Mouse (Mus musculus) mesoderm, embryonic 11.5 days (tissue): ENCODE measurements around the gene Izumo1r.

Experiments
- DNase-seq: peaks from one replicate; pipeline ENCODE4 v3.0.0-alpha.2; 2012; ENCODE audit warnings: low read depth, low spot score

Izumo1r gene

DNA sequence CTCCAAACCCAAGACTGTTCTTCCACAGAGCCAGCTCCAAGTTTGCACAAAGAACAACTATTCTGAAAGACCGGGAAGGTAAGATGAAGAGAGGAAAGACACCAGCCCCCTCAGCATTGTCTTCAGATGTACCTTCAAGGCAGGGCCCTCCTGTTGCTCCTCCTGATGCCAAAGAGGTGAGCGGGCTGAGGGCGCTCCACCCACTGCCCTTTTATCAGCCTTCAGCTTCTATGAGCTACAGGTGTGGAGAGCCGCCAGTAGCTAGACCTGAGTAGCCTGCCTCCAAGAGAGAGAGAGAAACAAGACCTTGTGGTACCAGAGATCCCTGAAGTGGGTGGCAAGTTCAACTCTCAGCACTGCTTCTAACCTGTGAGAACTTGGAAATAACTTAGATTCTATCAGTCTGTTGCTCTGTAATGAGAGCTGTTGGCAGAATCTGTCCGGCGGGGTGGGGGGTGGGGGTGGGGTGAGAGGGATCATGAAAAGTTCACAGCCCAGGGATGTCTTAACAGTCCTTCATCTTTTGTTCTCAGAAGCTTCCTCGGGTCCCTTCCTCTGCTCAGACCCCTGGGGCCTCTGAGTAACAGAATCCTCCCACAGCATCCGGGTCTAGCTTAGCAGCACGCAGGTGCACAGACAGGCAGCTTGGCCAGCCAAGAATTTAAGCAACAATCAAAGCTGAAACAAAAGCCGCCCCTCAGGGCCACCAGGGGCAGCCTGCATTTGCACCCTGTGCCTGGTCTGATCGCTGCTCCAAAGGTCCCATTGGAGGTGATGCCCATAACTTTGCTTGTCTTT, at the start of gene Izumo1r:
TSS of gene Izumo1r (minus strand) at position 369 of the 798 bp plus-strand sequence.
- DNase-seq, result peak; percentile 13

GRCm38 (mm10) chr9:14951072-14951471, 47.3 kb upstream of the Izumo1r start:
- DNase-seq, result no peak

- no peak for DNase-seq
Measured at GRCm38 (mm10) chr9:14948843-14949242, 45.1 kb upstream of the Izumo1r start.

DNA sequence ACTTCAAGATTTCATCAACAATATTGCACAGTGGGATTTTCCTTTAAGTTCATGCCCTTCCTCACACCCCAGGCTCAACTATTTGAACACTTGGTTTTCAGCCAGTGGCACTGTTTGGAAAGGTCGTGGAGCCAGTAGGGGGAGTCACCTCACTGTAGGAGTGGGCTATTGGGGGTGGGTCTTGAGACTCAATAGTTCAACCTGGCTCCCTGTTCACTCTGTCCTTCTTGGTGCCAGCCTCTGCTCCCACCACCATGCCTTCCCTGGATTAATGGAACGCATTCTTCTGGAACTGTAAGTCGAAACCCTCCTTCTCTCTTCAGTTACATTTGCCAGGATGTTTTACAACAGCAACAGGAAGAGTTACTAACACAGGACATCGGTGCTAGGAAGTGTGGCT, 42.9 kb upstream of the Izumo1r start:
- no peak for DNase-seq

GRCm38 (mm10) chr9:14945919-14946318, 42.2 kb upstream of the Izumo1r start:
- no peak for DNase-seq

DNA sequence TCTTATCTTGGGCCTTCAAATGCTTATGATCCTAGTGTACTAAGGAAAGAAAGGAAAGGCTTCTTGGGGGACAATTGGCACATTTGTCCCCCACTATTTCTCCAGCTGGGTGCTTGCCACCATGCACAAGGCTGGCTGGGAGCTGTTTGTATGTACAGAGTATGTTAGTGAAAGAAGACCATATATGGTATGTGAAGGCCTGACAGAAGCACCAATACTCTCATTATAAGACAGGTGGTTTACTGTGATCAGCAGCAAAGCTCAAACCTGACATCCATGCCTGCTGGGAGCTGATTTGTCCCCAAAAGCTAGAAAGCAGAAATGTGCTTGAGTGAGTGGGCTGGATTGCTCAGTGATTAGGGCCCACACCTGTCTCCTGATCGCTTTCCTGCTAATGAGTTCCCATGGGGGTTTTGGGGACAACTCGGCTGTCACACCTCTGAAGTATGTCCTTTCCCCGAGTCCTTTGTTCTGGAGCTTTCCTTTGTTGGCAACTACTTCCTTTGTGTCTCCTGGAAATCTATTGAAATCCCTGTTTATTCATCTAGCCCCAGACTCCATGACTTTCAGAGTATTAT, 38.5 kb upstream of the Izumo1r start:
- no peak for DNase-seq

- DNase-seq, result no peak
Measured at GRCm38 (mm10) chr9:14939610-14940009, 35.9 kb upstream of the Izumo1r start.

DNA sequence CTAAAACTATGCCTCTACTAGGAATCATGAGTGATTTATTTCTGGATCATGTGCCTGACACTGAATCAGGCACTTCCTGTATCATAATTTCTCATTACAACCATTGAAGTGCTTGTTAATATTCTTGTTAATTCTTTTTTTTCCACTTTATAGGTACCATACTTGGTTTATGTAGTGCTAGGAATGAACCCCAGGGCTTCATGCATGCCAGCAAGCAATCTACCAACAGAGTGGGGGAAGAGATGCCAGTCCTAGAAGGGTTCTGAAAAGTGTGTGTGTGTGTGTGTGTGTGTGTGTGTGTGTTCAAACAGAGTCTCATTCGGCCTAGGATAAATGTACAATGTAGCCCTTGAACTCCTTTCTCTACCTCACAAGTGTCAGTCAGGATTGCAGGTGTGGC, 33.6 kb upstream of the Izumo1r start:
- DNase-seq, result no peak

DNA sequence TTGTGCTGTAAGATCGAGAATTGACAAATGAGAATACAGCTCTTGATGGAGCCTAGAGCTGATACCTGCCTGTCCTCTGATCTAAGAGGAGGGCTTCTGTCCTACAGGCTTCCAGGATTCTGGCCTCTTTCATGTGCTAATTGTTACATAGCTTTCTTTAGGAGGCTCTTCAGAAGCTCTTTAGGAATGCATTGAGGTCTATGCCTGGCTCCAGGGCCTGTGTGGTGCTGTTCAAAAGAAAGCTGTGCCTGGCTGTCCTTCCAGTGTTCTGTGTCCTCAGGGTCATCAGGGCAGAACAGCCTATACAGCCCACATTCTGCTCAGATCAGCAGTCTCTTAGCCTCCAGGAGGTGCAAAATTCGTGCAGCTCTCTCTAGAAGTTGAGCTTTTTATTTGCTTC, 31.1 kb upstream of the Izumo1r start:
- DNase-seq, result no peak

DNA sequence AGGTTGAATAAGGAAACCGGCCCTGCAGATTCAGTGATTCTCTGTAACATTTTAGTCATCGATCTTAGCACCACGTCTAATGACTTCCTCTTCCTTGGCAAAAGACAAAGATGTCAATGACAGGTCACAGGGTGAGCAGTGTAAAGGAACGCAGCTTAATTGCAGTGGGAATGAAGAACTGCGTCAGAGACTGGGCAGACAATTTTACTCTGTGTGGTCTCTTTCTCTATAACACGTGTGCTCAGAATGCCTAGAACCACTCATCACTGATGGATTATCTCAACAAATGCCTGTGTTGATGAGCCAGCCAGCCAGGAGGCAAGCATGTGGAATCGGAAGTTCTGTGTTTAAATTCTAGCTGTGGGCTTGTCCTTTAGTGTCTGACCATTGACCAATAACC, 28.2 kb upstream of the Izumo1r start:
- no peak for DNase-seq

DNA sequence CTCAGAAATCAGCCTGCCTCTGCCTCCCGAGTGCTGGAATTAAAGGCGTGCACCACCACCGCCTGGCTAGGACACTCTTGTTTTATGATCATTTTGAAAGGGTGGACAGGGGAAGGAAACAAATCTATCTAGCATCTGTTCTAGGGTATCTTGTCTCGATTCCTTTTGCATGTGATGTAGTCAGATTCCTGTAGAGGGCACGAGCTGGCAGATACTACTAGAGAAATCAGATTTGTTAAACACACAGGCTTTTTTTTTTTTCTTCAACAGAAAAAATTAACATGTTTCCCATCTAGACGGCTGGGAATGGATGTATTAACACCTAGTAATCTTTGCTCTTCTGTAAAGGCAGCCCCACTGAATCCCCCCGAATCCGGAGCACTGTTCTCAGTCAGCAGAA, 27.5 kb upstream of the Izumo1r start:
- no peak for DNase-seq

DNA sequence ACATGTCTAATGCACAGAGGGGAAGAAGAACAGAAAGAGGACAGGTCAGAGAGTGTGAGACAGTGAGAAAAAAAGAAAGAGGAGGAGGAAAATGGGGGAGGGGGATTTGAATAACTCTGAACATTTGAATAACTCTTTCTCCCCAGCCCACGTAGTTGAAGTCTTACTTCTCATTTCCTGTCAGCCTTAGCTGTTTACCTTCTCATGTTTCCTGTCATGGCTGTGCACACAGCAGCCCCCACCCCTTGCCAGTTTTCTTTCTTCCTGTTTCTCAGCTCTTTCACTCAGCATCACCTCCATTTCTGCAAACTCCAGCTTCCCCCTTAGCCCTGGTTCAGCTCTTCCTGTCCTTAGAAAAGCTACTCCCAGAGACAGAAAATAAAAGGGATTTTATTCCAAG, 22.8 kb upstream of the Izumo1r start:
- no peak for DNase-seq

DNA sequence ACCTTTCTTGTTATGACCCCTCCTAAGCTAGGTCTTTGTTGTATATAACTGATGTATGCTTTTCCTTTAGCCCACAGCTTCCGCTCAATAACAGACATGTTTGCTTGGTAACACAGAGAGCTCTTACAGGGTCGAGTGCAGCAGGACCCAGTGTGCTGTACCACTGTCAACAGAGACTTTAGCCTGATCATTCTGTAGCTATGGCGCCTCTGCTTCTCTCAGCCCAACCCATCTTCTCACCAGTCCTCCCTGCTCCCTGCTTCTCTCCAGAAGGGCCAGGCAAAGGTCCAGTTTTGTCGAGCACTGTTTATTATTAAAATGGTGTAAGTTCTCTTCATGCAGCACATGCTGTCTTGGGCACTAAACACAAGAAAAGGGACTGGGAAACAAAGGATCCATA, 19.9 kb upstream of the Izumo1r start:
- no peak for DNase-seq

- no peak for DNase-seq
Measured at GRCm38 (mm10) chr9:14921971-14922560, 18.3 kb upstream of the Izumo1r start.

- no peak for DNase-seq
Measured at GRCm38 (mm10) chr9:14921254-14921653, 17.5 kb upstream of the Izumo1r start.

DNA sequence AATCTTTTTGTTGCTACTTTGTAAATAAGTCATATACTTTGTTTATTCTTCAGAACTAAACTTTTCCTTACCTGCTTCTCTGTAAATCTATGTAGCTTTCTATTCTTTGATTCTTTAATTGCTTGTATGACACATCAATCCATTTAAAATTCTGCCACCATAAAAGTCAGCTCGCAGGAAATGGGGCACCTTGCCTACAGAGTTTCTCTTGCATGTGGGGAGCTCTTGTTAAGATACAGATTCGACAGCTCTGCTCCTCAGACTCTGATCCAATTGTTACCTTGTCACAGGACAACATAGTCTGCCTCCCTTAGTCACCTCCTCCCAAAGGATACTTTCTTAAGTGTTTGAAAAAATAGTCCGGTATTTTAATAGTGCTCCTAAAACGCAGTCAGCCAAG, 16.9 kb upstream of the Izumo1r start:
- no peak for DNase-seq

- no peak for DNase-seq
Measured at GRCm38 (mm10) chr9:14918825-14919668, 15.3 kb upstream of the Izumo1r start.

DNA sequence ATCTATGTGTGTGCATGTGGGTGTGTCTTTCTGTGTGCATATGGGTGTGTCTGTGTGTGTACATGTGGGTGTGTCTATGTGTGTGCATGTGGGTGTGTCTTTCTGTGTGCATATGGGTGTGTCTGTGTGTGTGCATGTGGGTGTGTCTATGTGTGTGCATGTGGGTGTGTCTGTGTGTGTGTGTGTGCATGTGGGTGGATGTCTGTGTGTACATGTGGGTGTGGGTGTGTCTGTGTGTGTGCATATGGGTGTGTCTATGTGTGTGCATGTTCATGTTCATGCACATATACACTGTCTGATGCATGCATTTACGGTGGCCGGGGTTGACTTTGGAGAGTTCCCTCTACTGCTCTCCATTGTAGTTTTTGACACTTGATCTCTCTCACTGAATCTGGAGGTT, 13.9 kb upstream of the Izumo1r start:
- DNase-seq, result no peak

DNA sequence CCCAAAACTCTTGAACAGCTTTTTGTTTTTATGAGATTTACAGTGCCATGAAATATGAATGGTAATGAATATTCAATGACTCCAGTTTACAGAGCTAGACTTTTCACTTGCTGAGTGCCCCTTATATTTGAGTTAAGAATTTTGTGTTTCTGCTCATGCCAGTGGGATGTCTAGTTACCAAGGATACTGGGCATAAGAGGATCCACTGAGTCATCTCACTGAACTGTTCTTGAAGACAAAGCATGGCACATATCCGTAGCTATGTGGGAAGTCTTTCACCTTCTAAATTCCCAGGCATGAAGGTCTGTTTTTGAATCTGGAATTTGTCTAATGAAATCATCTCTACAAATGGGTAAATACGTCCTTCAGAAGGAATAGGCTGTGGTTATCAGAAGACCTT, 8.3 kb upstream of the Izumo1r start:
- DNase-seq, result no peak

GRCm38 (mm10) chr9:14909981-14910380, 6.2 kb upstream of the Izumo1r start:
- peak; percentile 27 for DNase-seq

DNA sequence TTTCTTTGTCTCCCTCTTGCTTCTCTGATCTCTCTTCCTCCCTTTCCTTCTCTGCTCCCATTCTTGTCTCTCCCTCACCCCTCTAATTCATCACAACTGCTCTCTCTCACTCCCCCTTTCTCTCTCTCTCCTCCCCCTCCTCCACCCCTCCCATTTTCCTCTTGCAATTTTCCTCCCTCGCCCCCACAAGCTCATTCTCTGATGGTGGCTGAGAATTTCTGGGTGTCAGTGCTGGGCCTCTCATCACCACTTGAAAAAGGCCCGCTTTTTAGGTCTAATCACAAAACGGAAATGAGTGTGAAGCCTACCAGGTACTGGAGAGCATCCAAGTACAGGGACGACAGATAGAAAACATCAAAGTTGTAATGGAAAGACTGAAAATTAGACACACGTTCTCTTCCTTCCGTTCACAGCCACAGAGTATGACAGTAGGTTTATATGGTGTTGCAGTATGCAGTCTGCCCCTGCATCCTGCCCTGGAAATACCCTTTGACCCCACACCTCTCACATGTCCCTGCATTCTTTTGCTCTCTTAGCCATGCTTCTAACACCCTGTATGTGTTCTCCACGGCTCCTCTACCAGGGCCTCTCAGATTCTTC, 4.2 kb upstream of the Izumo1r start:
- no peak for DNase-seq

- DNase-seq, result no peak
Measured at GRCm38 (mm10) chr9:14905956-14906355, 2.2 kb upstream of the Izumo1r start.
